Comparison of ENCODE assay signal across 12 mouse cellular contexts in genomic region chr11:74462651-74463050, GRCm38 (mm10).
"Had no signal": no experiment of that assay in that cellular context is flagged by ENCODE, and none has a peak within 500 bp of the region (broad histone marks: within the 10 kb centered on the region; RNA-seq: fewer than 3 reads in every experiment).

No protein-coding gene starts in this region.

- H3K9ac ChIP-seq: limb, embryonic 12.5 days; liver, embryonic 13.5 days; liver, postnatal 0 days; lung, embryonic 15.5 days; midbrain, embryonic 13.5 days had no signal

- H3K4me3 ChIP-seq: left cerebral cortex, adult 2 months; limb, embryonic 12.5 days; liver, embryonic 13.5 days; lung, embryonic 15.5 days; midbrain, embryonic 13.5 days had no signal

- DNase-seq: kidney, postnatal 10 days; liver; liver, embryonic 13.5 days; liver, postnatal 0 days; lung, postnatal 14 days; right cerebral cortex, postnatal 25 days; thymus, postnatal 14 days had no signal

- H3K27me3 ChIP-seq: limb, embryonic 12.5 days; liver, embryonic 13.5 days; lung, embryonic 15.5 days; midbrain, embryonic 13.5 days had no signal

- H3K36me3 ChIP-seq: limb, embryonic 12.5 days; liver, embryonic 13.5 days; lung, embryonic 15.5 days; midbrain, embryonic 13.5 days had no signal

- H3K27ac ChIP-seq: left cerebral cortex, adult 2 months; limb, embryonic 12.5 days; liver, embryonic 13.5 days; lung, embryonic 15.5 days; midbrain, embryonic 13.5 days; stomach, postnatal 0 days had no signal

- H3K4me2 ChIP-seq: limb, embryonic 12.5 days; liver, embryonic 13.5 days; lung, embryonic 15.5 days; midbrain, embryonic 13.5 days had no signal

- ATAC-seq: liver, postnatal 0 days; midbrain, embryonic 13.5 days had no signal

- H3K9me3 ChIP-seq: limb, embryonic 12.5 days; liver, embryonic 13.5 days; lung, embryonic 15.5 days; midbrain, embryonic 13.5 days had no signal
